ENCODE assay signal across 9 mouse cellular contexts in genomic region chrX:153006387-153006841, GRCm38 (mm10). TPM values are rescaled to one million over a fixed set of nuclear protein-coding genes. Genes with fewer than 3 reads are reported as not detected.
DNase-seq lines count a peak whose midpoint lies in the region; ATAC-seq and TF ChIP-seq lines count a peak whose summit lies in the region.
"Had no signal": no experiment of that assay in that cellular context is flagged by ENCODE, and none has a peak within 500 bp of the region (broad histone marks: within the 10 kb centered on the region; RNA-seq: fewer than 3 reads in every experiment).

Gene Usp51 (plus strand): TSS chrX:153006469.

- peak; percentile 84 for ATAC-seq in intestine, embryonic 16.5 days

- H3K4me3 ChIP-seq in cortical plate, adult 2 months (ENCODE audit: insufficient read depth, low read length): peak within 1 kb of the TSS; percentile 87
- H3K4me3 ChIP-seq in intestine, embryonic 16.5 days (ENCODE audit: low read length): peak within 1 kb of the TSS; percentile 61
- peak within 1 kb of the TSS; percentile 65 for H3K4me3 ChIP-seq in midbrain, embryonic 10.5 days
- peak within 1 kb of the TSS; percentile 67 for H3K4me3 ChIP-seq in spleen, adult 2 months (ENCODE audit: extremely low read depth, insufficient read depth, insufficient read length)

- peak within 1 kb of the TSS; percentile 72 for H3K4me2 ChIP-seq in intestine, embryonic 16.5 days (ENCODE audit: low read depth, low read length)

- no peak for TF ChIP-seq POLR2A in cortical plate, adult 2 months (IDR thresholded peaks at IDR 0.05; ENCODE audit: extremely low read depth, insufficient read depth, low read length)
- no peak for TF ChIP-seq POLR2A in spleen, adult 2 months (IDR thresholded peaks at IDR 0.05; ENCODE audit: low read depth, low read length)

- no peaks in the 10 kb centered on the region for H3K36me3 ChIP-seq in intestine, embryonic 16.5 days (ENCODE audit: control insufficient read depth, insufficient read depth, low read length)
- peaks cover 7% of the 10 kb centered on the region for H3K36me3 ChIP-seq in midbrain, embryonic 10.5 days
- no peaks in the 10 kb centered on the region for H3K36me3 ChIP-seq in spleen, adult 2 months (ENCODE audit: control insufficient read depth, insufficient read depth, low read length)

- H3K27ac ChIP-seq in cortical plate, adult 2 months (ENCODE audit: insufficient read depth, low read length): 0 out of 2 replicates have a peak within 1 kb of the TSS, but pooled peaks have one; percentile 21
- 0 out of 2 replicates have a peak within 1 kb of the TSS, but pooled peaks have one; percentile 18 for H3K27ac ChIP-seq in intestine, embryonic 16.5 days (ENCODE audit: low read length)
- peak within 1 kb of the TSS; percentile 91 for H3K27ac ChIP-seq in midbrain, embryonic 10.5 days (replicated peaks)
- no peak within 1 kb of the TSS for H3K27ac ChIP-seq in spleen, adult 2 months (ENCODE audit: insufficient read depth, low read length)

- intact Hi-C loops in heart, postnatal 25 days (cut with DNase I): loop anchor here (10.0 kb wide), 1 partner anchor 358 kb away; no protein-coding TSS in a partner anchor
- intact Hi-C loops in gastrocnemius, postnatal 14 days (cut with DNase I; ENCODE audit: low total_unique reads): no loop called here
- intact Hi-C loops in left cerebral cortex, postnatal 4 days (cut with DNase I): no loop called here

- 12% methylated on average over 22 of the region's 23 CpGs for WGBS in intestine, embryonic 16.5 days
- WGBS in midbrain, embryonic 10.5 days: 13% methylated on average over 23 of the region's 23 CpGs
- WGBS in spleen, adult 2 months: 24% methylated on average over 23 of the region's 23 CpGs

- no peaks in the 10 kb centered on the region for H3K4me1 ChIP-seq in cortical plate, adult 2 months (ENCODE audit: control insufficient read depth, insufficient read depth, low read length)
- no peaks in the 10 kb centered on the region for H3K4me1 ChIP-seq in intestine, embryonic 16.5 days (ENCODE audit: control insufficient read depth, insufficient read depth, low read length)
- H3K4me1 ChIP-seq in midbrain, embryonic 10.5 days: no peaks in the 10 kb centered on the region; the same call in 1 of the 2 replicates
- no peaks in the 10 kb centered on the region for H3K4me1 ChIP-seq in spleen, adult 2 months (ENCODE audit: control insufficient read depth, insufficient read depth, insufficient read length)

- peak; percentile 84 for DNase-seq in heart, adult 11 months
- DNase-seq in heart, postnatal 25 days (ENCODE audit: low spot score): no peak
- DNase-seq in gastrocnemius, postnatal 14 days: peak; percentile 6
- peak; percentile 49 for DNase-seq in left cerebral cortex, postnatal 4 days
- DNase-seq in midbrain, embryonic 10.5 days (ENCODE audit: low spot score): peak; percentile 60
- no peak for DNase-seq in spleen, adult 2 months (ENCODE audit: low read depth in 1 of 2, low spot score in 2 of 2)

- no peaks in the 10 kb centered on the region; the same call in 1 of the 2 replicates for H3K27me3 ChIP-seq in intestine, embryonic 16.5 days (replicated peaks; ENCODE audit: control insufficient read depth, insufficient read depth, low read length)
- peaks cover 42% of the 10 kb centered on the region for H3K27me3 ChIP-seq in midbrain, embryonic 10.5 days (ENCODE audit: low read depth, poor library complexity, severe bottlenecking)
- H3K27me3 ChIP-seq in spleen, adult 2 months (ENCODE audit: control insufficient read depth, insufficient read depth, low read length): no peaks in the 10 kb centered on the region

- H3K9me3 ChIP-seq in intestine, embryonic 16.5 days (ENCODE audit: control insufficient read depth, low read length): no peaks in the 10 kb centered on the region
- H3K9me3 ChIP-seq in midbrain, embryonic 10.5 days (replicated peaks): no peaks in the 10 kb centered on the region

- H3K9ac ChIP-seq in intestine, embryonic 16.5 days (ENCODE audit: low read depth, low read length): peak within 1 kb of the TSS; percentile 64

- TF ChIP-seq CTCF in cortical plate, adult 2 months (IDR thresholded peaks at IDR 0.05; ENCODE audit: extremely low read depth, insufficient read depth, low read length): peak; percentile 20; the same call in 1 of the 2 replicates
- no peak for TF ChIP-seq CTCF in spleen, adult 2 months (IDR thresholded peaks at IDR 0.05; ENCODE audit: extremely low read depth, insufficient read depth, insufficient read length, insufficient replicate concordance)

RNA-seq across cellular contexts. Expression of gene Usp51, which starts in this region (rescaled TPM):
- total RNA-seq in heart, postnatal 25 days (2021): not detected
- polyA plus RNA-seq in cortical plate, adult 2 months (2012; rRNA removed): 0.59 and 0.67 TPM in 2 replicates
- under 1 TPM in 1 of 2 experiments, not detected in 1; 0.08 TPM for total RNA-seq in gastrocnemius, postnatal 14 days (2021)
- 0.37 and 0.56 TPM in 2 replicates for polyA plus RNA-seq in intestine, embryonic 16.5 days (2015; fragmentation: Nextera tagmentation; extraction: Ambion mirVana)
- total RNA-seq in left cerebral cortex, postnatal 4 days (2021): 1 to 10 TPM; 2.8 to 3.3 TPM
- polyA plus RNA-seq in midbrain, embryonic 10.5 days (2016; fragmentation: Nextera tagmentation; extraction: Ambion mirVana): 7.1 and 9.3 TPM in 2 replicates
- polyA plus RNA-seq in spleen, adult 2 months (2012; rRNA removed): not detected in 2 replicates
- polyA plus RNA-seq: C2C12 had no signal

Comparison
In these comparisons a context has a peak if more than half of its experiments do, and no peak if none do; other contexts are left out.
1. DNase-seq: peak in heart, adult 11 months (single experiment), left cerebral cortex, postnatal 4 days (single experiment) and midbrain, embryonic 10.5 days (single experiment); none in heart, postnatal 25 days (single experiment) and spleen, adult 2 months (0 of 2).
2. Peak in DNase-seq in gastrocnemius, postnatal 14 days; RNA of the gene not detected or under 1 TPM.
3. Peak in ATAC-seq, H3K4me3 ChIP-seq, H3K27ac ChIP-seq, H3K9ac ChIP-seq and H3K4me2 ChIP-seq in intestine, embryonic 16.5 days; RNA of the gene not detected or under 1 TPM.
4. Peak in every context shown above with its lines, with median percentiles within 50 percentile points of each other: H3K4me3 ChIP-seq.